Mouse (Mus musculus) induced T-regulatory cell, adult 2 months (primary cell): ENCODE measurements around the gene S100g.

Experiments used
- DNase-seq: peaks from one replicate; pipeline ENCODE4 v3.0.0-alpha.2; 2012; ENCODE audit warnings: low read depth

Gene S100g

DNA sequence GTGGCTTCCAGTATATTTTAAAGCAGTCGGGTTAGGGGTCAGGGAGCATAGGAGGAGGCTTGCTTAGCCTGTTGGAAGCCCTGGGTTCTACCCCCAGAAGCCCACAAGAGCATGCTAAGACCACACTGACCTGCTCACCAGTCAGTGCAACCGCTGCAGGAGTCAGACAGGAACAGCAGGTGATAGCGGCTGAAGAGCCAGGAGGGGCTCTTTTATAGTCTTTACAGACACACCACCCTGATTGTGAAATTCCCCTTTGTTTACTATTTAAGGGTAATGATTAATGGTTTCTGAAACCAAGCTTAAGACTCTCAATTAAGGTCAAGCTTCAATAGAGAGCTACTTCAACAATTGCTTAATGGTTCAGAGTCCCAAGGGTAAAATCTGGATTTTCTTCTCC is at the start of gene S100g:
TSS of gene S100g (minus strand) at position 217 of the 400 bp plus-strand sequence.
- no peak for DNase-seq

DNA sequence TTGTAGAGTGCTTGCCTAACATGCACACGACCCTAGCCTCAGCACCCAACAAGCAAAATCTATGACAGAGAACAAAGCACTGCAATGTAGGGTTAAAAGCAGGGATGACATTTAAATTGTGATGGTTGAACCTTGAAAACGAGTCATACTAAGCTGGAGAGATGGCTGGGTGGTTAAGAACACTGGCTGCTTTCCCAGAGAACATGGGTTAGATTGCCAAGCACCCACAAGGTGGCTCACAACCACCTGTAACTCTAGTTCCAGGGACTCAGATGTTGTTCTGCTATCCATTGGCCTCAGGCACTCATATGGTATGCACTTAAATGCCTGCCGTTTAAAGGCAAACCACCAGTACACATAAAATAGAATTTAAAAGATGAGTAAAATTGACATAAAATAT is 27.7 kb upstream of the S100g start:
- DNase-seq: no peak

DNA sequence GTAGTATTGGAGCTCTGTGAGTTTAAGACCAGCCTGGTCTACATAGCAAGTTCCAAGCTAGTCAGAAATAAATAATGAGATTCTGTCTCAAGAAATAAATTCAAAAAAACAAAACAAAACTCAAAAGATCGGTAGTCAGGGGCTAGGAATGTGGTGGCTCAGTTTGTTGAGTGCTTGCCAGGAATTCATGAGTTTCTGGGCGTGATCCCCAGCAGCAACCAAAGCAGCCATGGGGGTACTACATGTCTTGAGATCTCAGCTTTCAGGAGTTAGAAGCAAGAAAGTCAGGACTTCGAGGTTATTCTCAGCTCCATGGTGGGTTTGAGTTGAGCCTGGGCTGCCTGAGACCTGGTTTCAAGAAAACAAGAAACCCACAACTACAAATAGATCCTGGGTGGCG is 27.0 kb upstream of the S100g start:
- no peak for DNase-seq

DNA sequence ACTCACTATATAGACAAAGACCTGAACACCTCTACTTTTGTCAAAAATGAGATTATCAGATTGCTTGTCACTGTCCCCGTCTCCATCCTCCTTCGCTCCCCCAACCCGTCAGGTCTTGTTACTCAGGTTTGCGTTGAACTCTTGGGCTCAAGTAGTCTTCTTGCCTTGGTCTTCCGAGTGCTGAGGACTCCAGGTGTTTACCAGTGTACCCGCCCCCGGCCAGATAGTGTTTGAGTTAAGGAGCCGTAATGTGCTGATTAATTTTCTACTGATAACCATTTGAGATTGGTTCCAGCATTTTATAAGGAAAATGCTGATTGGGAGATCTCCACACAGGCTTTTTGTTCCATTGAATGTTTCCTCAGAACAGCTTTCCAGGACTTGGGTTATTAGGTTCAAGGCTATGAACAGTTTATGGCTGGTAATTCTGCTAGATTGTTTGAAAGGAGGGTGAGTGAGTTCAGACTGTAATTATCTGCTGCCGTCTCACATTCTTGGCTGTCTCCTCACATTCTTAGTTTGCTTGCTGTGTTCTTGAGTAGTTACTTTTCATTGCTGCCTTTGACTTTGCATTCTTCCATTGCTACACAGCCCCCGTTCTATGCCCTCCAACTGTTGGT is 22.6 kb upstream of the S100g start:
- DNase-seq: no peak

DNA sequence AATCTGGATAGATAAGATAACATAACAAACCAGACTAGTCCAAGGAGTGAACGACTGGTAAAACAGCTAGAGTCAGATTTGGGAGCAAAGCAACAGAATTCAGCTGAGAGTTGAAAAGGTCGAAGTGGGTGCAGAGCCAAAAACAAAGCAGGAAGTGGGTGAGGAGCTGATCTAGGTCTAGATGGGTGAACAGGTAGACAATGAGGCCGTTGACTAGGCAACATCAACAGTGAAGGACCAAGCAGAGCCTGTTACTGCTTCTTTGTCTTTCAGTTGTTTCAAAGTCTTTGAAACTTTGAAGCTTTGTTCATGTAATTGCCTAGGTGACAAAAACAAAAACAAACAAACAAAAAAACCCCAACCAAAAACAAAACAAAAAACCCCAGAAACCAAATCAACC is 11.8 kb upstream of the S100g start:
- DNase-seq: peak; percentile 45

DNA sequence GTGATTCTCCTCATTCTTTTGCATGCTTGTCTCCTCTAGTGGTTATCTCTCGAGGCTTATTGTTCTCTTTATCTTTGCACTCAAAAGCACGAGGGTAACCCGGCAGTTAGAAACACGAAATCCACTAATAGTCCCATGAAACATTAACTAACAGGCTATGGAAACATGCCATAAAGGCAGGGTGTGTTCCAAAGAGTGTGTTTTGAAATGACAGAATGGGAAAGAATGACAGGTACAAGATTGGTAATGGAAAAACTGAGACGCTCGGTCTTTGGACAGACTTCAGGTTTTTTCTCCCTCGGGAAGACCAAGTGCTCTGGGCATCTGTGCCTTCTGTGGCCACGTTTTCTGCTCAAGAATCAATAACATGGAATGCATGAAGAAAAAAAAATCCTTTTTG is 3.1 kb upstream of the S100g start:
- DNase-seq: no peak

- no peak for DNase-seq
Measured at GRCm38 (mm10) chrX:162963840-162964239, 559 bp downstream of the S100g start.

DNA sequence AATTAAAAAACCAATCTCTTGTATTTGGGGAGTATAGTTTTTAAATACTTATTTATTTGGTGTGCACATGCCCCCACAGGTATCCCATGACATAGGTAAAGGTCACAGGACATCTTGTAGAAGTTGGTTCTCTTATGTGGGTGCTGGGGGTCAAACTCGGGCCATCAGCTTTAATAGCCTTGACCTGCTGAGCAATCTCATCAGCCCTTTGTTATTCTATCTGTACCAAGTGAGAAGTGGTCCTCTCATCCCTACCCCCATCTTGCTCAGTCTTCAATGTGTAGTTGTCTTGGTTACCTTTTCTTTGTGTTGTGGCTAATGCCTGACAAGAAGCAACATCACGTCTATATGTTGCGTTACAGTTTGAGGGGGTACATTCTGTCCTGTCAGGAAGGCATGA is 6.5 kb downstream of the S100g start:
- no peak for DNase-seq

DNA sequence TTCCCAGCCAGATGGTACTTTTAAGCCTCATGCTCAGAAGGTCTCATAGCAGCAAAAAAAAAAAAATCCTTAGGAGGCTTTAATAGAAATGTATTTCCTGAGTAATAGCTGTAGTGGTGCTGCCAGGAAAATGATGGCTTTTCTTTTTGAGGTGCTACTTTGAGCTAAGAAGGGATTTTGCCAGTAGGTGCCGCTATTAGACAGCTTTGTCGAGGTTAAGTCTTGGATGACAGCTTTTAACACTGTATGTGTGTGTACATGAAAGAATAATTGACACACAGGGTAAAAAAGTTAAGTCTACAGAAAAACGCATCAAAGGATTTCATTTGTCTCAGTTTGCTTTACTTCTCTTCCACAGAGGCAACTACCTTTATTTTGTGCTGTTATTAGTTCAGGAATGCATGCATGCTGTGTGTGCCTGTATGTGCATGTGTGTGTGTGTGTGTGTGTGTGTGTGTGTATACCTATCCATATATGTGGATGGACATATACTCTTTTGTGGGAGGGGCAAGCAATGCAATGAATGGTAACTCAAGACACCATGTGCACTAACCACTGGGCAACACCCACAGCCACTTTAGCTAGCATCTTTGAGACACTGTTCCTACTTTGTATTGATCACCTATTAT is 14.5 kb downstream of the S100g start:
- DNase-seq: peak; percentile 44

DNA sequence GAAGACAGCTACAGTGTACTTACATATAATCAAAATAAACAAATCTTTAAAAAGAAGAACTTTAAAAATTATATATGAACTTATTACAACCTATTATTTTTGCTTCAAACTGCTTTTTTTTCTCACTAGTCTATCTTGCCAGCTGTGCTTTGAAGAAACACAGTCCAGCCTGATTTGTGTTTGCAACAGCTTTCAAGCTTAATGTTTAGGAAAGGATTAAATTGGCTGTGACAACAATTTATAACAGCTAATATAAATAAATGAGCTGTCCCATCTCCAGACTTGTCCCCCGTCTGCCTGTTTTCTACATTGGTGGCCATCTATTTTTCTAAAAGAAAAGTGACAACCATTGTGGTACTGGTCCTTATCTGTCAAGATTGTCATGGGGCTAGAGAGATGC is 22.4 kb downstream of the S100g start:
- DNase-seq: no peak

DNA sequence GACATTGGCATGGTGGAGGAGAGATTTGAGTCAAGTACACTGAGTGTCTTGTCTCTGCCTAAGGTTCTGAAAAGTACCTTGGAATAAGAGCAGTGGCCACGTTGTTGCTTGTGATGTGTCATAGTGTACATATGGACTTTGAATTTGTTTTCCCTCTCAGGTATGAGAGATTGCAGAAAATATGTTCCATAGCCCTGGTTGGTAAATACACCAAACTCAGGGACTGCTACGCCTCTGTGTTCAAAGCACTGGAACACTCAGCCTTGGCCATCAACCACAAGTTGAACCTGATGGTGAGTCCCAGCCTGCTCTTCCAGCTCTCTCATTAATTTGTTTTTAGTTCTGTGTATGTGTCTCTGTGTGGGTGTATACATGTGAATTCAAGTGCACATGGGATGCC is 32.9 kb downstream of the S100g start:
- DNase-seq: no peak

GRCm38 (mm10) chrX:162921487-162922125 is 42.8 kb downstream of the S100g start:
- peak; percentile 30 for DNase-seq

GRCm38 (mm10) chrX:162915697-162916096 is 48.7 kb downstream of the S100g start:
- DNase-seq: peak; percentile 68

- no peak for DNase-seq
Measured at GRCm38 (mm10) chrX:162913651-162914050, 50.7 kb downstream of the S100g start.
